Mouse (Mus musculus): ENCODE measurements around the gene Btg4.
"Not testable (repeated sequence)": the region's sequence is repeated elsewhere in the genome, so short reads cannot be mapped to it uniquely, and the experiment has no call there.

Gene Btg4

GRCm38 (mm10) chr9:51081614-51082013 is 20.9 kb downstream of the Btg4 start:
- in situ Hi-C loops (cut with MboI, MseI) = no loop called here

GRCm38 (mm10) chr9:51093697-51094096 is 33.0 kb downstream of the Btg4 start:
- in situ Hi-C loops (cut with MboI, MseI) = no loop called here

DNA sequence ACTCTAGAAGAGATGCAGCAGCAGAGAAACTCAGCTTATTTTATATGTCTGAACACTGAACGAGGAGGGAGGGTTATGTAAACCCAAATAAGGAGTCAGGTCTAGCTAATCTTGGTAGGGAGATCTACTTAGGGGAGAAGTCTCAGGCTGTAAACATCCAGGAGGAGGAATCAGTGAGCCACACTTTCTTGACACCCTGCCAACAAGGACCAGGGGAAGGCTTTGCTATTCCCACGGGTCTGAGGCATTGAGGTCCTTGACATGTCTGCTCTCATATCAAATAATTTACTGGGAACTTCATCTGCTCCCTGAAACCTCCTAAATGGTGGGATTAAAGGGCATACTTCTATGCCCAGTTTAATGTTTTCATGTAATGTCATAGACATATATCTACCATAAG is 35.6 kb downstream of the Btg4 start:
- in situ Hi-C loops (cut with MboI, MseI) = no loop called here

DNA sequence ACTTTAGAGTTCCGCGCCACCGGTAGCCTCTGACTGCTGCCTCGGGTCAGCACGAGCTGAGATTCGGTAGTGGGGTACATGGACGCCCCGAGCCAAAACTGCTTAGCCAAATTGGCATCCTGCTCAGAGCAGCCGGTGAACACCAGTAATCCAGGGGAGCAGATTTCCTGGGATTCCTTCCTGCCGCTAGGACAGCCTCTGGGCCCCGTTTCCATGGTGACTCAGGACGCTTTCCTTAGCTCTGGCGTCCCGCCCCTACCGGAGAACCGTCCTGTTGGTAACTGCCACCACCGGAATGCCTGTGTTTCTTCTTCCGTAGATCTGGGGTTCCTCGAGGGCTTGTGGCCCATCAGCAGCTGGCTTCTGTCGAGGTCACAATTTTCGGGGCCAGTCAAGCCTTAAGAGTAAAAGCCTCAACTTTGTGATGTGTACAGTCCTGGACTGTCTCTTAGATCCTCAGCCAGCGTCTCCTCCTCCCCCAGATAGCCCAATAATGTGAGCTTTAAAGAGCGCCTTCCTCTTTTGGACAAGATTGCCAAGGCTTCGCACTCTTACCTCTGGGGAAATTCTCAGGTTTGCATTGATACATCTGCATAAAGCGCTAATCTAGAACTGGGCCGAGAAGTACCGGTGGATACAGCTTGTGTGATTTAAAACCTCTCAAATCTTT is 41.2 kb downstream of the Btg4 start, which contains the start of gene 4833427G06Rik:
Gene 4833427G06Rik, minus strand, starts transcription at position 323 of the 670 bp plus-strand sequence.
- in situ Hi-C loops (cut with MboI, MseI) = no loop called here

DNA sequence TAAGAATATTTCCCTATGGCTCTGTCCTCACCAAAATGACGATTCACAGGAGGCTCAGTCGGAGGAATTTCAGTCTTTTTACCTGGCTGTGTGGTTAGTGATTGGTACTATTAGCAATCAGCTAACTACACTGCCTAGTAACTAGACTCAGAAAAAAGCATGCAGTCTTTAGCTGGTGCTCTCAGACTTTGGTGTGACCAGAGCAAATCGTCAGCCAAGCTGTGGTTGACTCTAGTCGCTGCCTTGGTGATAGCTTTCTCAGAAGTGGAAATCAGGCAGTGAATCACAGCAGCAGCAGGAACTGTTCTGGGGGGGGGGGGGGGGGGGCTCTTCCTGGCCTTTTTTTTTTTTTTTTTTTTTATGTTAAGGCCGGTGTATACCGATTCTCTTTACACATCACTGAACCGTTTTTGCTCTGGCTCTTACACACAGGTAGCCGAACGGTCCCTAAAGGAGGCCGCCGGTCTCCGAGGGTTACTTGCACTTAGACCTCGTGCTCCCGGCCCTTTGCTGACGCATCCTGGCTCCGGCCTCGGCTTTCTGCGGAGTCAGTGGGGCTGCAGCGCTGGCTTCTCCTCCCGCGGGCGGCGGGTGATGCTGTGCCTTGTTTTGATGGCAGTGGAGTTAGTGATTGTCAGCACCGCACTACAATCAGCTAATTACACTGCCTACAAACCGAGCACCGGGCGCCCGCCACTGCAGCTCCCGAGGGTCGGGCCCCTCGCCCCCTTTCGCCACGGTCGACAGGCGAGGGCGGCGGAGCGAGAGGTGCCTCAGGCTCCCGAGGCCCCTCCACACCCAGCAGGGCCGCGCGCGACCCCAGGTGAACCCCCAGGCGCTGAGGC is 42.5 kb downstream of the Btg4 start:
- in situ Hi-C loops (cut with MboI, MseI) = no loop called here

DNA sequence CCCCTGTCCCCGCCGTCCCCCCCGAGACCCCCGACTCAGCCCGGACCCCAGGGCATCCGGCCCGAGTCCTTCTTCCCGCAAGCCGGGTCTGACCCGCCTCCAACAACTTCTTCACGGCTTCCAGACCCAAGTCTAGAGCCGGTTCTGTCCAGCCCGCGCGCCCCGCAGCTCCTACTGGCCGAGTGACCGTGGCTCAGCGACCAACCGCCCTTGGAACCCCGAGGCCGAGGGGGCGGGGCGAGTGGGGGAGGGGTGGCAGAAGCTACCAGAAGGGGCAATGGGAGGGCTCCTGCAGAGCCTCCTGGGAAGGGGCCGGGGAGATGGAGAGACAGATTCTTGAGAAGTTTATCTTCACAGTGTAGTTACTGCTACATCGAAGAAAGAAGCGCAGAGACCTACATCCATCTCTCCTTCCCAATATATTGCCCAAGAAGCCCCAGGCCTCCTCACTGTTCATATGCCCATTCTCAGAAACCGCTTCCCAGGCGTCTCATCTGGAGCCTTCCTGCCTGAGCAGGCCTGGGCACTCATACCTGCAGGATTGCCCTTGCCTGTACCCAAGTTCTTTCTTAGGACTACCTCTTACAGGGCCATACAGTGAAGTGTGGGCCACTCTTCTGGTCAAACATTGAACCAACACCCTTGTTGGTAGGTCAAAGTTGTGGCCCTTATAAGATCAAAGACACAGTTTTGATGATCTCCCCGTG is 43.3 kb downstream of the Btg4 start:
- in situ Hi-C loops (cut with MboI, MseI) = no loop called here

DNA sequence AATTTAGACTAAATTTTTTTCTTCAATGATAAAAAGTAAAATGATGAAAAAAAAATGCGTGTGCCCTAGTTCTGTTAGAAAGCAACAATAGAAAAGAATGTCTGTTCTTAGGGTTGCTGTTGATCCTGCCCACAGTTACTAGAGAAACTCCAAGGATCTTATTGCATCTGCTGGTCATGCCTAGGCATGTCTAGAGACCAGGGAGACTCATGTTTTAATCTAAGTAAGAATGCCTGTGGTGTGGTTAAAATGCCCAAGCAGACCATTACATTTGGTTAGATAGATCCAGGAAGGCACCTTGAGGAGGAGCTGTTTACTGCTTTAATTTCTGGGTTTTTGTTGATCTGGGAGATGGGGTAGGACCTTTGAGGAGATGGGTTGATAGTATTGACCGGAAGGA is 45.0 kb downstream of the Btg4 start:
- in situ Hi-C loops (cut with MboI, MseI) = no loop called here

DNA sequence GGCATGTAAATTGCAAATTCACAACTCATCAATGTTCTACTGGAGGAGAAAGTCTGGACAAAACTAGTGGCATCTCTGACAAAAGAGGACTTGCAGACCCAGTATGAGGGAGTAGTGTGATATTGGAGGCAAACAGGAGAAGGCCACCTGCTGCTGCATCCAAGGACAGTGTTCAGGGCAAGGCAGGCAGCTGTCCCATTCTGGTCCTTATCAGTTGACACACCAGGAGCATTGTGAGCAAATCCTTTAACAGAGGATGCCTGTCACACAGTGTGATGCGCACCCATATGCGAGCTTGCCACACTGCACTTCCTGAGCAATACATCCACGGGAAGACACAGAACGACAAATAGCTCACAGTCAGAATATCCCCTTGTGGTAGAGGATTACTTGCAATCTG is 54.1 kb downstream of the Btg4 start:
- in situ Hi-C loops (cut with MboI, MseI) = no loop called here

DNA sequence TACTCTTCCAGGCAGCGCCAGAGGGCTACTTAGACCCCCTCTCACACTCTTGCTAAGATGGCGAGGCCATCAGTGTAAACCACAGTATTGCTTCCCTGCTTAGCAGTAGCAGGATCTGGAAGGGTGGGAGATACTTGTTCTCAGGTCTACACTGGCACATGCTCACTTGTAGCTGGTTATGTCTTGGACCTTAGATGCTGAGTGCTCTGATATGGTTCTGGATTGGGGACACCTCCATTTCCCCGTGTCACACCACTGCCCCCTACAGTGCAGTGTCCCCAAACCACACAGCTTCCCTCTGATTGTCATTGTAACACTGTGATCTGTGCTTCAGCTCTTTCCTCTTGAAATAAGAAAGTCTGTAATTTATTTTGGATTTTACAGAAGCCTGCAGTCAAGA is 76.3 kb downstream of the Btg4 start:
- in situ Hi-C loops (cut with MboI, MseI) = no loop called here

- in situ Hi-C loops (cut with MboI, MseI) = no loop called here
Observed at GRCm38 (mm10) chr9:51137432-51137831, 76.7 kb downstream of the Btg4 start.

DNA sequence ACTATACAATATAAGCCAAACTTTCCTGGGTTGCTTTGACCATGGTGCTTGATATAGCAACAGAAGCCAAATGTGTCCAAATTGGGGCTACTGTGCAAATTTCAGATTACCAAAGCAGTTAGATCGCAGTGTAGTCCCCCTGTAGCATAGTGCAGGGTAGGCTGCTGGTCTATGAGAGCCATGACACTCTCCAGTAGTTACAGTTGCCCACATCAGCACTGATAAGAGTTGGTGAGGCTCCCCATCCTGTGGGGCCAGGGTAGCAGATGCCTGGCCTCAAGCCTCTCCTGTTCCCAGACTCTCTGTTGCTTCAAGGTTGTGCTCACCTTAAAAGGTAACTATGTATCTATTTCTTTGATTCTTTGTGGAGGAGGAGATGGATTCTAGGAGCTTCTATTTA is 77.1 kb downstream of the Btg4 start:
- in situ Hi-C loops (cut with MboI, MseI) = no loop called here

- in situ Hi-C loops (cut with MboI, MseI) = no loop called here
Observed at GRCm38 (mm10) chr9:51138301-51138700, 77.6 kb downstream of the Btg4 start.

- in situ Hi-C loops (cut with MboI, MseI) = not testable (repeated sequence)
Observed at GRCm38 (mm10) chr9:51139401-51139800, 78.7 kb downstream of the Btg4 start.

GRCm38 (mm10) chr9:51140711-51141110 is 80.0 kb downstream of the Btg4 start:
- in situ Hi-C loops (cut with MboI, MseI) = loop anchor here (10.0 kb wide), 1 partner anchor 296 kb away; the partner anchor contains the start of gene Ppp2r1b

- in situ Hi-C loops (cut with MboI, MseI) = loop anchor here (10.0 kb wide), 1 partner anchor 299 kb away; the partner anchor contains the start of gene Ppp2r1b
Observed at GRCm38 (mm10) chr9:51143437-51143836, 82.7 kb downstream of the Btg4 start.

DNA sequence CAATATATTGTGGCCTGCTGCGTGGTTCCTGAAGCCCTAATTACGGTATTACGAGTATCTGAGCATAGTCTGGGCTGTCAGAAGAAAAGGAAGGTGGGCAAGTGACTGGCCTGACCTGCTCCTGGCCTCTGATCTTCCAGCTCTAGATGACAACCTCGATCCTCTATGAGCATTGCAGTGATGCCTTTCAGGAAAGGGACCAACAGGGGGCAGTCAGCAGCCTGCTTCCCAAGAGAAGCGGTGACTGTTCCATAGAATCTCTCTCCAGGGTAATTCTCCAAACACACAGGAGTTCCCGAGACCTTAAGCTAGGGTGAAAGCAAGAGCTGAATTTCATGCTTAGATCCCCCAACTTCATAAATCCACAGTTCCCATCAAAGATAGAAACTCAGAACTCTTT is 83.5 kb downstream of the Btg4 start:
- in situ Hi-C loops (cut with MboI, MseI) = loop anchor here (10.0 kb wide), 1 partner anchor 299 kb away; the partner anchor contains the start of gene Ppp2r1b

- in situ Hi-C loops (cut with MboI, MseI) = loop anchor here (10.0 kb wide), 1 partner anchor 302 kb away; the partner anchor contains the start of gene Ppp2r1b
Observed at GRCm38 (mm10) chr9:51146496-51146895, 85.8 kb downstream of the Btg4 start.

DNA sequence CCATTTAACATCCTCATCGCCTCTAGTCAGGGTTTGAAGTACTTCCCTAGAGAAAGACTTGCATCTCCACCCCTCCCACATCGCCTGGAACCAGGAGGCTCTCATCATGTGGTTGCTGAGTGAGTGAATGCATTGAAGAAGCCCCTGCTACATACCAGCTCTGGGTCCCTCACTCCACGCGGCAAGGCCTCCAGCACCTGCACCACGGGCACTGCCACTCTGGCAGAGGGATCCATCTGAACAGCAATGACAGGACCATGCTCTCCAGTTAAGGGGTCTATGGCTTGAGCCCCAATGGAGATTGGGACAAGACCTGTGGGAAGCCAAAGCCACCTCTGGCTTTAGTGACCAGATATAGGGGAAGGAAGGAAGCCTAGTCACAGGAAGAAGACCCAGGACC is 86.6 kb downstream of the Btg4 start:
- in situ Hi-C loops (cut with MboI, MseI) = loop anchor here (10.0 kb wide), 1 partner anchor 302 kb away; the partner anchor contains the start of gene Ppp2r1b

GRCm38 (mm10) chr9:51152079-51152752 is 91.5 kb downstream of the Btg4 start:
- in situ Hi-C loops (cut with MboI, MseI) = no loop called here

DNA sequence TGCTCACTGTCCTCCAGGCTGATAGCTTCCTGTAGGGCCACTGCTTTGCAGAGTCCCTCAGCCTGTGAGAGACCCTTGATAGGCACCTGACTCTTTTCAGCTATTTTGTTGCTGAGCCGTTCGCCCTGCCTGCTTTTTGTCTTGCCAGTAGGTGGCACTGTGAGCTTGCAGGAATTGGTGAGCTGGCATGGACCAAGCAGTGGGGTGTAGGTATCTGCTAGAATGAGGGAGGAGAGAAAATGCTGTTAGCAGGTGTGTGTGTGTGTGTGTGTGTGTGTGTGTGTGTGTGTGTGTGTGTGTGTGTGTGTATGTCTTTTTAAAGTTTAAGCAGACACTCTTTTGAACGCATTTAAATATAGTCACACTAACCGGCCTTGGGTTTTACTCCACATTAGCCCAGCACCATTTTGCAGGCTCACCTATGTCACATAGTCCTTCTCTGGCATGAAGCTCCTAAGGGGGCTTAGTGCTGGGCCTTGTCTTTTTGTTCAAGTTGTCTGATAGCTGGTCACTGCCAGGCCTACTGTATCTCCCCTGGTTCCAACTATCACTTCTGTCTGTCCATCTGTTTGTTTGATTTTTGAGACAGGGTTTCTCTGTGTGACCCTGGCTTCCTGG is 101.2 kb downstream of the Btg4 start:
- in situ Hi-C loops (cut with MboI, MseI) = no loop called here

DNA sequence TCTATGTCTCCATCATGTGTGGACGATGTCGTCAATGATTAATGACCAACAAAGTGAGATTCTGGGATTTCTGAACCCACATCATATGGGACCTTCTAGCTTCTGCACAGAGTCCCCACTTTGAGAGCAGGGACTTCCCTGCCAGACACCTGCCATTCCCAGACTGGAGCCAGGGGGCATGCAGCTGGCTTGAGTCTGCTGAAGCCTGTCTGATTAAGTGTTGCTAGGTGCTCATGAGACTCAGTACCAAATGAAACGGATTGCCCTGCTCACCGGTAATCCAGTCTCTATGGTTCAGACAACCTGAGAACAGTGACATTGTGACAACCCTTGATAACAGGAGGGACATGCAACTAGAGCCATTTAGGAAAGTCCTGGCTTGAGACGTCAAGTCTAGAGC is 103.3 kb downstream of the Btg4 start:
- in situ Hi-C loops (cut with MboI, MseI) = no loop called here
